Mouse (Mus musculus) spleen, adult 18-20 months (tissue): ENCODE measurements around the gene Med16.

Experiments
- DNase-seq, 2 experiments: peaks; one replicate each; pipeline ENCODE4 v3.0.0; 2022; ENCODE audit warnings: mixed read lengths in 2 of 2

The Med16 gene

DNA sequence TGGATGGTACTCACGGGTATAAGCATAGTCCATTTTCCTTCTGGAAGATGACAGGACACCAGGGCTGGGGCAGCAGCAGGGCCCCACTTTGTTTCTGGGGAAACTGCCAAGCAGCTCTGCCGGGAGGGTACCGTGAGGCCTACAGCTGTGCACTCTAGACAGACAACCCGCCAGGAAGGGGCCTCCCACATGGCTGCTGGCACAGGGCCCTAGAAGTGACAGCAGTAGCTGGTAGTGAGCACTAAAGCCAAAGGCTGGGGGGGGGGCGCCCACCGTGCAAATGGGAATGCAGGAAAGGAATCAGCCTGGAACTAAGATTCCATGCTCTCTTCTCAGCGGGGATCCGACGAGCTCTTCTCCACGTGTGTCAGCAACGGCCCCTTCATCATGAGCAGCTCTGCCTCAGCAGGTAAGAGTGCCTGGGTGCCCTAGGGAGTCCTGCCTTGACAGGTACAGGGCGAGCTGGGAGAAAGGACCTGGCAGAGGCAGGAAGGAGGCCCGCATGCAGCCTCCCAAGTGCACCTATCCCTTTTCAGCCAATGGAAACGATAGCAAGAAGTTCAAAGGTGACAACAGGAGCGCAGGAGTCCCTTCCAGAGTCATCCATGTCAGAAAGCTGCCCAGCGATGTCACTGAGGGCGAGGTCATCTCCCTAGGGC, 50.2 kb downstream of the Med16 start:
- peak in 1 of 2 experiments; percentile 26 for DNase-seq

GRCm38 (mm10) chr10:79857894-79858293, 50.8 kb downstream of the Med16 start:
- DNase-seq: no peak

DNA sequence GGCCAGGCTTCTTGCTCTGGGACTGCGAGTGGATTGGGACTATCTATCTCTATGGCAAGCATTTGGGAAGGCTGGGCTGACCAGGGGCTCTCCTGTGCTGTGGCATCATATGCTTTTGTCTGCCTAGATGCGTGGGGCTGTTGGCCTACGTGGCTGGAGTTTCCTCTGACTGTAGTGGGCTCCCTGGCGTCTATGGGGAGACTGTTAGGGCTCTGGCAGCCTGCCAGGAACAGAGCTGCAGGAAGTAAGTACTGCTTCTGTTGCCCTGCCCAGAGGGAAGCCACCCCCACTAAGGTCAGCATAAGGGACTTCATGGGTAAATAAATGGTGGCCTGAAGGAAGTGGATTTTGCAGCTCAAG, 51.3 kb downstream of the Med16 start:
- DNase-seq: peak; percentile 62 to 71

DNA sequence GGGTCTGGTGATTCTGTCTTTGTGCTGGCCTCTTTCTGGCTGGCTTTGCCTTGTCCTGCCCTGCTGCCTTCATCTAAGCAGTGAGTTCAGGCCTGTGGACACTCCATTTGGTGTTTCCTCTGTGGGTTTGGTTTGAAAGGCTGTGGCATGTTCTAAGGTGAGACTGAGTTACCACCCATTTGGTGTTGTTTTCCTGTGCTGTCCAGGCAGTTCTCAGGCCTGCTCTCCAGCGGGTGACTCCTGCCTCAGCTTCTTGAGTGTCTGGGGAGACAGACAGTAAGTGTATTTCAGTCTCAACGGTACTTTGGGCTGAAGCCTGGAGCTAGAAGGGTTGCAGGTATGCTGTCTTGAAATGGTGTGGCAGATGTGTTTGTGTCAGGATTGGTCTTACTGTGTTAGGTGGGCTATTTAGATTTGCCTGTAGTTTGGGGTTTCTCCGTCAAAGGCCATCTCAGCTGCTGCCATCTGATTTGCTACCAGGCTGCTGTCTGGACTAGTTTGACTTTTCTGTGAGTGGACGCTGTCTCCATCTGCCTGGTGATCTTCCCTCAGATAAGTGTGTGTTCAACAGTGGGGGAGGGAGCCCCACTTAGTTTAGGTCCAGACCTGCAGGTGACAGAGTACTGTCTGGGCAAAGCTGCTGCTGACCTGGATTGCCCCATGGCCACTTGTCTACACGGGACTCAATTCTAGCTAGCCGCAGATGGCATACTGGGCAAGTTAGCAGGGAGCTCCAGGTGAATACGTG, 51.8 kb downstream of the Med16 start:
- no peak for DNase-seq

DNA sequence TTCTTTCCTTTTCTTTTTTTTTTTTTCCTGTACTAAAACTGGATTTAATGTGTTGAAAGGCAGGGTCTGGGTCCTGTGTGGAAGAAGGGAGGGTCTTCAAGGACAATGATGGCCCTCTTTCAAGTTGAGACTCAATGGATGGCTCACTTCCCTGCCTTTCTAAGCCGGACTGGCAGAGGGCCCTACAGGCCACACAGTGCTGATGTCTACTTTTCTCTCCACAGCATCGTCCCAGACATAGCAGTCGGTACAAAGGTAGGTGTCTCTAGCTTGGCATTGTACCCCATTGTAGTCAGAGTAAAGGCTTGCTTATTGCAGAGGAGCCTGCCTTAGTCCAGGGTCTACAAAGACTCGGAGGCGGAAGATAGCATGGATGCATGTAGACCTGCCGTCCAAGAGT, 52.4 kb downstream of the Med16 start:
- DNase-seq: no peak

- peak in 1 of 2 experiments; percentile 19 for DNase-seq
These were observed 53.1 kb downstream of the Med16 start for GRCm38 (mm10) chr10:79855558-79856184.

- peak; percentile 68 to 75 for DNase-seq
These were observed 53.8 kb downstream of the Med16 start for GRCm38 (mm10) chr10:79854801-79855541.

DNA sequence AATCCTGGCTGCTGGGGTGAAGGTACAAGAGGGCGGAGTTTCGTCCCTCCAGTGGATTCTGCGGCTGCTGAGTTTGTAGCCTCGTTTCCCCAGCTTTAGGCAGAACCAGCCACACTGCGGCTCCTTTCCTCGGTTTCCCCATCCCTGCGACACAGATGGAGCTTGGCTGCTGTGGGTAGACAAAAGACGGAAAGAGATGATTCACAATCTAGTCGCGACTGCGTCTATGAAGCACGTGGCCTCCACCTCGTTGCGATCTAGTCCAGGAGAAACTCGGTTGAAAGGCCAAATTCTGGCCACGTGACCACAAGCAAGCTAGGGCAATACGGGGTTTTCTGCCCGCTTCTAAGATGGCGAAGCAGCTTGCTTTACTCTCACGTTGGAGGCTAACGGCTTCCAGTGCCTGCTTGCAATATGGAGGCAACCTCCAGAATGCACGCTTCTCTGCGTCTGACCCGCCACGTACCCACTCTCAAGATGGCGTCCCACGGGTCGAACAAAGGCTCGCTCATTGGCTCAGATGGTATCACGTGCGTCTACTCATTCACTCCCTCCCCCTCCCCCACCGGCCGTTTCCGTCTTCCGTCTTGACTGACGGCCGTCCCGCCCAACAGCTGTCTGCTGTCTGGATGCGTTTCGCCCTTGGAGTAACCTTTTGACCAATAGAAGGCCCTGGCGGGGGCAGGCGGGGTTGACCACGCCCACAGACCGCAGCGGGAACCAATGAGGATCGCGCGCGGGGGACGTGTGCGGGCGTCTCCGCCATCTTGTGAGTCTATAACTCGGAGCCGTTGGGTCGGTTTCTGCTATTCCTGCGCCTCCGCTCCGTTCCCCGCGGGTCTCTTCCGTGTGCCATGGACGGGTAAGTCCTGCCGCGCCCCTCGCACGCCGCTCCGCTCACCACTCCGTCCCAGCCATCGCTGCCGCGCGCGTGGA, 54.6 kb downstream of the Med16 start, which contains the start of gene Ptbp1:
Ptbp1 (plus strand) TSS at position 568 of the 936 bp plus-strand sequence.
- DNase-seq: peak; percentile 97 to 98

- peak; percentile 65 to 72 for DNase-seq
These were observed 55.3 kb downstream of the Med16 start for GRCm38 (mm10) chr10:79853392-79853791.

GRCm38 (mm10) chr10:79852827-79853226, 55.9 kb downstream of the Med16 start:
- DNase-seq: no peak

DNA sequence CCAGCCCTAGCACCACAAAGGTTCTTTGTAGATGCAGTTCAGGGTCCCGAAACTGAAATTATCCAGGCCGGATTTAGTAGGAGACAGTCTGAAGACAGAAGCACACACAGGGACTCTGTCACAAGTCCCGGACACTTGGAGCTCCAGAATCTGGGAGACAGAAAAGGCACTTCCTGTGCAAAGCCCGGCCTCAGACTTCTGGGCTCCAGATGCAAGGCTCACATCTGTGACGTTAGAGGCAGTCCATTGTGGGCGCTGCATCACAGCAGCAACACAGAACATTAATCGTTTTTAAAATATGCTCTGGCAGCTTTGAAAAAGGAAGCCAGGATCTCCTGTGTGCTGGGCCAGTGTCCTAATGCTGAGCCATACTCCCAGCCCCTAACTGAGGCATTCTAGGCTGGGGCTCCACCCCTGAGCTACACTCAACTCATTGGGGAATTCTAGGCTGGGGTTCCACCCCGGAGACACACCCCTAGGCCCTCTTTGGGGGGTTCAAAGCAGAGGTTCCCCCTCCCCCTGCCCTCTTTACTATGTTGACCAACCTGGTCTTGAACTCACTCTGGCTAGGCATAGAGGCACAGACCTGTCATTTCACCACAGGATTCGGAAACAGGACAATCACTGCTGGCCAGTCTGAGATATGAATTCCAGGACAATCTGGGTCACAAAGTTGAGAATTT, 56.5 kb downstream of the Med16 start:
- DNase-seq: no peak

DNA sequence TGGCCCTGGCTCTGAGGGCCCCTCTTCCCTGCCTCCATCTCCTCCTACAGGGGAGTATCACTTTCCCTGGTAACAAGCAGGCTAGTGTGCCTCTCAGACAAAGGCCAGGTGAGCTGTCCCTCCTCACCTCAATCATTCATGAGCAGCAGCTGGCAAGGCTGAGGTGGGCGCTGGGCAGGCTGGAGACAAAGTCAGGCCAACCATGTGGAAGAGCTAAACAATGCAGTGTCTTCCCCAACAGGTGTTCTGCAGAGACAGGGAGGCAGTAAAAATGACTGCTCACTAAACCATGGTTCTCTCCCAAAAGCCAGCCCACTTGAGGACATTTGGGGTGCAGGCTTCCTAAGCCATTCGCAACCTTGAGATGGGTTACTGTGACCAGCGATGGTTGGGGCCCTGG, 57.1 kb downstream of the Med16 start:
- DNase-seq: no peak

GRCm38 (mm10) chr10:79849941-79850628, 58.6 kb downstream of the Med16 start:
- peak in 1 of 2 experiments; percentile 9 for DNase-seq

DNA sequence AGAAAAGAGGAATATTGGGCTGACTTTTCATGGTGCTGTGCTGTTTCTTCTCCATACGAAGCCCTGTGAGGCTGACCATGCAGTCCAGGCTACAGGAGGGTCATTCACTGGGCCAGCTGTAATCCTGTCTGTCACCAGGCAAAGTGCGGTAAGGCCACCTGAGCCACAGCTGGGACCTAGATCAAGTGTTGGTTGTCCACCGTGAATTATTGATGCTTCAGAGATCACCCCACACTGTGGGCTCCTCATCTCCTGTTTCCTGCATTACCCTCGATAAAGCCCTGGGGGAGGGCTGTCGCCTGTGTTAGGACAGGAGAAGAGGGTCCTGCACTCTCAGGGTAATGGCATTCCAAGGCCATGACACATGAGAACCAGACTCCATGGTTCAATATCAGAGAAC, 62.2 kb downstream of the Med16 start:
- DNase-seq: no peak
